Mouse (Mus musculus): ENCODE results near the gene Ipmk.

Gene Ipmk

GRCm38 (mm10) chr10:71340195-71340594, 7.4 kb upstream of the Ipmk start:
- in situ Hi-C loops (cut with MboI, MseI), result loop anchor here (10.0 kb wide), 1 partner anchor 1245 kb away; the partner anchor contains the start of gene Ccdc6

GRCm38 (mm10) chr10:71341290-71341689, 6.3 kb upstream of the Ipmk start:
- in situ Hi-C loops (cut with MboI, MseI), result loop anchor here (10.0 kb wide), 1 partner anchor 1246 kb away; the partner anchor contains the start of gene Ccdc6

GRCm38 (mm10) chr10:71342030-71342805, 5.3 kb upstream of the Ipmk start:
- in situ Hi-C loops (cut with MboI, MseI), result loop anchor here (10.0 kb wide), 1 partner anchor 1247 kb away; the partner anchor contains the start of gene Ccdc6

- in situ Hi-C loops (cut with MboI, MseI), result loop anchor here (10.0 kb wide), 1 partner anchor 1248 kb away; the partner anchor contains the start of gene Ccdc6
These were observed 4.4 kb upstream of the Ipmk start for GRCm38 (mm10) chr10:71343130-71343529.

- in situ Hi-C loops (cut with MboI, MseI), result loop anchor here (10.0 kb wide), 1 partner anchor 1249 kb away; the partner anchor contains the start of gene Ccdc6
These were observed 3.8 kb upstream of the Ipmk start for GRCm38 (mm10) chr10:71343567-71344265.

- in situ Hi-C loops (cut with MboI, MseI), result loop anchor here (5.0 to 10.0 kb wide), 3 partner anchors 52 to 1250 kb away; partner anchors contain the start of genes Ccdc6 and Tfam
These were observed 2.9 kb upstream of the Ipmk start, which contains the start of gene Cisd1 for GRCm38 (mm10) chr10:71344579-71345143. Gene Cisd1, minus strand, starts transcription at chr10:71344954.

- in situ Hi-C loops (cut with MboI, MseI), result loop anchor here (5.0 to 10.0 kb wide), 3 partner anchors 54 to 1251 kb away; partner anchors contain the start of genes Ccdc6 and Tfam
These were observed 1.5 kb upstream of the Ipmk start for GRCm38 (mm10) chr10:71346106-71346505.

- in situ Hi-C loops (cut with MboI, MseI), result loop anchor here (5.0 to 10.0 kb wide), 3 partner anchors 55 to 1252 kb away; partner anchors contain the start of genes Ccdc6 and Tfam
These were observed 648 bp upstream of the Ipmk start for GRCm38 (mm10) chr10:71346722-71347508.

GRCm38 (mm10) chr10:71347964-71348636, 537 bp downstream of the Ipmk start:
- in situ Hi-C loops (cut with MboI, MseI), result loop anchor here (5.0 to 10.0 kb wide), 3 partner anchors 56 to 1253 kb away; partner anchors contain the start of genes Ccdc6 and Tfam

- in situ Hi-C loops (cut with MboI, MseI), result loop anchor here (5.0 to 10.0 kb wide), 3 partner anchors 56 to 1254 kb away; partner anchors contain the start of genes Ccdc6 and Tfam
These were observed 1.2 kb downstream of the Ipmk start for GRCm38 (mm10) chr10:71348637-71349280.

- in situ Hi-C loops (cut with MboI, MseI), result loop anchor here (5.0 to 10.0 kb wide), 3 partner anchors 57 to 1254 kb away; partner anchors contain the start of genes Ccdc6 and Tfam
These were observed 1.7 kb downstream of the Ipmk start for GRCm38 (mm10) chr10:71349290-71349689.

- in situ Hi-C loops (cut with MboI, MseI), result no loop called here
These were observed 3.7 kb downstream of the Ipmk start for GRCm38 (mm10) chr10:71351301-71351700.

GRCm38 (mm10) chr10:71353850-71354249, 6.3 kb downstream of the Ipmk start:
- in situ Hi-C loops (cut with MboI, MseI), result no loop called here

GRCm38 (mm10) chr10:71354947-71355346, 7.4 kb downstream of the Ipmk start:
- in situ Hi-C loops (cut with MboI, MseI), result no loop called here

- in situ Hi-C loops (cut with MboI, MseI), result no loop called here
These were observed 13.5 kb downstream of the Ipmk start for GRCm38 (mm10) chr10:71361044-71361443.

- in situ Hi-C loops (cut with MboI, MseI), result no loop called here
These were observed 14.4 kb downstream of the Ipmk start for GRCm38 (mm10) chr10:71361836-71362562.

GRCm38 (mm10) chr10:71363440-71363839, 15.9 kb downstream of the Ipmk start:
- in situ Hi-C loops (cut with MboI, MseI), result no loop called here

GRCm38 (mm10) chr10:71363858-71364257, 16.3 kb downstream of the Ipmk start:
- in situ Hi-C loops (cut with MboI, MseI), result no loop called here

Data from T-helper 2 cell (primary cell).